Mouse (Mus musculus): Measurements from ENCODE around the gene Dlk1. TPM values are rescaled to one million over a fixed set of nuclear protein-coding genes. Genes with fewer than 3 reads are reported as not detected.

Dlk1 gene
- polyA plus RNA-seq, 1 experiment: not detected

DNA sequence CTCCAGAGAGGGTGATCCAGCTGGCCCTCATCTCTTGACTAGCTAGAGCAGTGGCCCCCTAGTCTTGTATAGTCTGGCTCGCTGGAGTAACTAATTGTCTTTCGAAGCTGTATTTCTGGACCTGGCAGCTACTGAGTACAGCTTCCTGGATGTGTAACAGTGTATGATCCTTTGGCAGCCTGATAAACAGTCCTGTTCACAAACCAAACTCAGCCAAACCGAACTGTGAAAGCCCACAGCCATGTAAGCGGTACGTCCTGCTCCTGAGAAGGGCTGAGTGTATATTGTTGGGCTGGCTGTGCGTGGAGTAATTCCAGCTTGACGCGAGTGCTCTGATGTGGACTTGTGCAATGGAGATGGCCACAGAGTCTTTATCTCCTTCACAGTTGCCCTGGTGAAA is 57.6 kb downstream of the Dlk1 start:
- Histone ChIP-seq H3K36me3 (ENCODE audit: control insufficient read depth, insufficient read depth) (no peaks in the 10 kb centered on the region), H3K4me3 (no peak overlapping the region)

DNA sequence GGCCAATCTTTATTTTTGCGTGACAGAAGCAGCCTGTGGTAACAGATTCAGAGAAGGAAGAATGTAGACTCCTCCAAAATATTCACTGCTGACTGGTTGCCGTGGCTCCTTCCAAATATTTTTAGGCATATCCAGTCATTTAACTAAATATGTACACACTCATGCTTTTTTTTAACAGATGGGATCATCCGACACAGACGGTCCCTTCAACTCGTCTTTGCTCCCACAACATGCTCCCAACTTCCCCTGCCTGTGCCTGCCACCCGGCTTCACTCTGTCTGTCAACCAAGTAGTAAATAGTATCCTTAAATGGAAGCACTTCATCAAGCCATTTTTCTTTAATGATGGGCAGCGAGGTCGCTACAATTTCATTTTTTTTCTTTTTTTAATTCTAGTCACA is 58.8 kb downstream of the Dlk1 start:
- no peak for TF ChIP-seq E2F4 (IDR thresholded peaks at IDR 0.05; ENCODE audit: insufficient read depth)
- no peak for TF ChIP-seq POLR2A (IDR thresholded peaks at IDR 0.05; ENCODE audit: insufficient read length, low read depth)
- no peak for TF ChIP-seq USF1 (IDR thresholded peaks at IDR 0.05; ENCODE audit: low read depth)
- TF ChIP-seq MYOG (IDR thresholded peaks at IDR 0.05; ENCODE audit: control insufficient read depth in 1 of 3, insufficient read depth in 1 of 3, insufficient read length in 2 of 3, low read depth in 2 of 3): no peak
- no peak for TF ChIP-seq CEBPB (IDR thresholded peaks at IDR 0.05; ENCODE audit: insufficient read depth, poor library complexity, severe bottlenecking)
- no peak for TF ChIP-seq MAX (IDR thresholded peaks at IDR 0.05; ENCODE audit: low read depth)
- TF ChIP-seq REST (IDR thresholded peaks at IDR 0.05; ENCODE audit: insufficient read depth, insufficient read length): no peak
- TF ChIP-seq MYOD1 (IDR thresholded peaks at IDR 0.05; ENCODE audit: control insufficient read depth in 1 of 3, insufficient read length in 2 of 3, low read depth in 2 of 3): no peak
- TF ChIP-seq TCF3 (IDR thresholded peaks at IDR 0.05; ENCODE audit: insufficient read length, low read depth): no peak
- no peak for TF ChIP-seq TCF12 (IDR thresholded peaks at IDR 0.05; ENCODE audit: insufficient read depth, poor library complexity, severe bottlenecking)
- no peak for TF ChIP-seq SRF (IDR thresholded peaks at IDR 0.05; ENCODE audit: control insufficient read depth, insufficient read length, low read depth)
- no peak for TF ChIP-seq POLR2AphosphoS2 (IDR thresholded peaks at IDR 0.05; ENCODE audit: insufficient read length, low read depth)
- Histone ChIP-seq H3K79me2 (ENCODE audit: control insufficient read depth, insufficient read depth) (no peaks in the 10 kb centered on the region), H3K36me3 (ENCODE audit: control insufficient read depth, insufficient read depth) (no peaks in the 10 kb centered on the region), H3K4me3 (no peak overlapping the region), H3ac (ENCODE audit: control insufficient read depth, insufficient read length) (no peak overlapping the region), H3K27me3 (ENCODE audit: control insufficient read depth, insufficient read depth, insufficient read length) (peaks cover 4% of the 10 kb centered on the region), H3K4me2 (ENCODE audit: low read depth) (no peak overlapping the region)

More for the DNA sequence above, 57.6 kb downstream of the Dlk1 start:
- Histone ChIP-seq H3ac (ENCODE audit: control insufficient read depth, insufficient read length) (no peak overlapping the region), H3K4me2 (ENCODE audit: low read depth) (no peak overlapping the region), H3K79me2 (ENCODE audit: control insufficient read depth, insufficient read depth) (no peaks in the 10 kb centered on the region), H3K27me3 (ENCODE audit: control insufficient read depth, insufficient read depth, insufficient read length) (peaks cover 4% of the 10 kb centered on the region)
- TF ChIP-seq POLR2AphosphoS2 (IDR thresholded peaks at IDR 0.05; ENCODE audit: insufficient read length, low read depth): no peak
- no peak for TF ChIP-seq E2F4 (IDR thresholded peaks at IDR 0.05; ENCODE audit: insufficient read depth)

DNA sequence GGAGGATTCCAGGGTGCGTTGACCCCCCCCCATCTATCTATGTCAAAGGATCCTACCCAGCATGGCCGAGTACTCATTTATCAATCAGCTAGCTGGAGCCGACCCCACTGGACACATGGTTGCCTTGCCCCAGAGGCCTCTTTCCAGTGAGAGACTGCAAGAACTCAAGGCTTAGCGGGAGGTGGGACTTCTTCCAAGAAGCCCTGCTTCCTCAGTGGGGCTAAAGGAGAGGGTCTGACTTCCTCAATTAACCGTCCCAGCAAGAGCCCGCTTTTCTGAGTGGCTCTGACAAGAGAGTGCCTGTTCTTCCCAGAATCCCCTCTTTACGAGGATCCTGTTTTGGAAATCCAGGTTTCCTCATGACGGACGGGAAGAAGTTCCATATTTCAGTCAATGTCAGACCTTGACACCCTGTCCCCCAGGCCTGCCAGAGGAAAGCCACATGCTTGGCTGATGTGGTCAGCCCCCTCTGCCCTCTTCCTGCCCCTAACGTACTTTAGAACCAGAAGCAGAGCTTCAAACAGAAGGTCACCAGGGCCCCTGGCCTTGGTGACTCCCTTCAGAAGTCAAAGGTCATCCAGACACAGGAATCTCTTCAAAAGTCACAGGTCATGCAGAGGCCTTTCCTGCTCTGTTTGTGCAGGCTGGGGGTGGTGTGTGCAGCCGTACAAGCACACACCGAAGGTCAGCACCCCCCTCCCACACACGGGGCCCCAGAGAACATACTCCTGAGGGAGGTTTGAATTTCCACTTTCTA is 59.7 kb downstream of the Dlk1 start:
- no peak overlapping the region for H3K4me2 ChIP-seq (ENCODE audit: low read depth)
- peaks cover 4% of the 10 kb centered on the region for H3K27me3 ChIP-seq (ENCODE audit: control insufficient read depth, insufficient read depth, insufficient read length)
- H3K4me3 ChIP-seq: no peak overlapping the region
- no peaks in the 10 kb centered on the region for H3K36me3 ChIP-seq (ENCODE audit: control insufficient read depth, insufficient read depth)
- H3ac ChIP-seq (ENCODE audit: control insufficient read depth, insufficient read length): no peak overlapping the region
- no peaks in the 10 kb centered on the region for H3K79me2 ChIP-seq (ENCODE audit: control insufficient read depth, insufficient read depth)
- TF ChIP-seq SRF (IDR thresholded peaks at IDR 0.05; ENCODE audit: control insufficient read depth, insufficient read length, low read depth) (no peak), POLR2AphosphoS2 (IDR thresholded peaks at IDR 0.05; ENCODE audit: insufficient read length, low read depth) (no peak), MYOG (IDR thresholded peaks at IDR 0.05; ENCODE audit: control insufficient read depth in 1 of 3, insufficient read depth in 1 of 3, insufficient read length in 2 of 3, low read depth in 2 of 3) (no peak), REST (IDR thresholded peaks at IDR 0.05; ENCODE audit: insufficient read depth, insufficient read length) (no peak), MAX (IDR thresholded peaks at IDR 0.05; ENCODE audit: low read depth) (no peak), MYOD1 (IDR thresholded peaks at IDR 0.05; ENCODE audit: control insufficient read depth in 1 of 3, insufficient read length in 2 of 3, low read depth in 2 of 3) (no peak)

Other genes starting within 250 kb of the Dlk1 start
- gene Rtl1, start 147.5 kb downstream of the Dlk1 start, polyA plus RNA-seq (2012; fragmentation: generic; extraction: Trizol): not detected

All from myocyte (in vitro differentiated cells).